Mouse (Mus musculus): Measurements from ENCODE around the gene Plin4. TPM values are rescaled to one million over a fixed set of nuclear protein-coding genes. Genes with fewer than 3 reads are reported as not detected.

Gene Plin4
- 2.3 and 3.0 TPM in 2 replicates for polyA plus RNA-seq (2012; rRNA removed)

GRCm38 (mm10) chr17:56109219-56110051 lies at the start of gene Plin4:
Plin4 (minus strand) TSS chr17:56109803.
- DNase-seq (ENCODE audit: low read depth in 1 of 2, low spot score in 2 of 2): no peak
- Histone ChIP-seq H3K4me3 (ENCODE audit: extremely low read depth, insufficient read depth, insufficient read length) (no peak within 1 kb of the TSS), H3K27me3 (ENCODE audit: control insufficient read depth, insufficient read depth, low read length) (no peaks in the 10 kb centered on the region), H3K27ac (ENCODE audit: insufficient read depth, low read length) (no peak within 1 kb of the TSS), H3K4me1 (ENCODE audit: control insufficient read depth, insufficient read depth, insufficient read length) (no peaks in the 10 kb centered on the region), H3K36me3 (ENCODE audit: control insufficient read depth, insufficient read depth, low read length) (no peaks in the 10 kb centered on the region)
- WGBS: 86% methylated on average over 10 of the region's 10 CpGs
- no peak for TF ChIP-seq POLR2A (IDR thresholded peaks at IDR 0.05; ENCODE audit: low read depth, low read length)
- TF ChIP-seq CTCF (IDR thresholded peaks at IDR 0.05; ENCODE audit: extremely low read depth, insufficient read depth, insufficient read length, insufficient replicate concordance): no peak

DNA sequence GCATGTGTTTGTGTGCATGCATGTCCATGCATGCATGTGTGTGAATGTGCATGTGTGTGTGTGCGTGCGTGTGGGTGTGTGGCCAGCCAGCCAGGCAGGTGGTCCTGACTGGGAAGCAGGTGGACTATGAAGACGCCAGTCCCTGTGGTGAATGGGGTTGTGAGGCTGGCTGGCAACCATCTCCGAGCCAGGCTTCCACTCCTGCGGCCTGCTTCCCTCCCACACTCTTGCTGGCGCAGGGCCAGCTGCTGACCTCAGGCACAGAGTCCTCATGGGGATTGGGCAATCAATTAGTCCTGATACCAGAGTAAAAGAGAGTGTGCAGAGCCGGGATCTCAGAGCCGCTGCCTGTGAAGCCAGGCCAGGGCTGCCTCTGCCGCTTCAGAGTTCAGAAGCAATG lies 44.0 kb upstream of the Plin4 start:
- Histone ChIP-seq H3K27ac (ENCODE audit: insufficient read depth, low read length) (no peak overlapping the region), H3K4me1 (ENCODE audit: control insufficient read depth, insufficient read depth, insufficient read length) (no peaks in the 10 kb centered on the region; the same call in none of the 2 replicates), H3K27me3 (ENCODE audit: control insufficient read depth, insufficient read depth, low read length) (peaks cover 1% of the 10 kb centered on the region; the same call in 1 of the 2 replicates), H3K4me3 (ENCODE audit: extremely low read depth, insufficient read depth, insufficient read length) (no peak overlapping the region), H3K36me3 (ENCODE audit: control insufficient read depth, insufficient read depth, low read length) (no peaks in the 10 kb centered on the region)
- DNase-seq (ENCODE audit: low read depth in 1 of 2, low spot score in 2 of 2): no peak
- 57% methylated on average over 9 of the region's 9 CpGs for WGBS
- TF ChIP-seq POLR2A (IDR thresholded peaks at IDR 0.05; ENCODE audit: low read depth, low read length): no peak
- no peak for TF ChIP-seq CTCF (IDR thresholded peaks at IDR 0.05; ENCODE audit: extremely low read depth, insufficient read depth, insufficient read length, insufficient replicate concordance)

DNA sequence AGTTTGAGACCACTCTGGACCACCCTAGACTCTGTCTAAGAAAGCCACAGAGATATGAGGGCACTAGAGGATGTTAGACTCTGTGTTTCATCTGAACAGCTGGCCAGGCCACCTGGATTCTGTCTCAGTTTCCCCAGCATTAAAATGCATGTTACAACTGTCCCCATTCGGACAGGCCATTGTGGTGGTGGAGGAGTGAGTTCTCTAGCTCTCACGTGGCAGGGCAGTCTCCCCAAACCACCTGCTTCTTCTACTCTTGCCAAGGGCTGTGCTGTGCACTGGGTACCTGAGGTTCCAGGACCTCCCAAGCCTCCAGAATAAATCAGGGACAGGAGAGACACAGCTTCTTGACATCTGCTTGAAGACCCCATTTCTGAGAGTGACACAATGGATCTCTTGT lies 40.3 kb upstream of the Plin4 start:
- Histone ChIP-seq H3K4me3 (ENCODE audit: extremely low read depth, insufficient read depth, insufficient read length) (no peak overlapping the region), H3K36me3 (ENCODE audit: control insufficient read depth, insufficient read depth, low read length) (no peaks in the 10 kb centered on the region), H3K4me1 (ENCODE audit: control insufficient read depth, insufficient read depth, insufficient read length) (peaks cover 6% of the 10 kb centered on the region), H3K27ac (ENCODE audit: insufficient read depth, low read length) (no peak overlapping the region), H3K27me3 (ENCODE audit: control insufficient read depth, insufficient read depth, low read length) (no peaks in the 10 kb centered on the region)
- no peak for DNase-seq (ENCODE audit: low read depth in 1 of 2, low spot score in 2 of 2)
- TF ChIP-seq POLR2A (IDR thresholded peaks at IDR 0.05; ENCODE audit: low read depth, low read length) (no peak), CTCF (IDR thresholded peaks at IDR 0.05; ENCODE audit: extremely low read depth, insufficient read depth, insufficient read length, insufficient replicate concordance) (no peak)
- 31% methylated on average over 2 of the region's 2 CpGs for WGBS

DNA sequence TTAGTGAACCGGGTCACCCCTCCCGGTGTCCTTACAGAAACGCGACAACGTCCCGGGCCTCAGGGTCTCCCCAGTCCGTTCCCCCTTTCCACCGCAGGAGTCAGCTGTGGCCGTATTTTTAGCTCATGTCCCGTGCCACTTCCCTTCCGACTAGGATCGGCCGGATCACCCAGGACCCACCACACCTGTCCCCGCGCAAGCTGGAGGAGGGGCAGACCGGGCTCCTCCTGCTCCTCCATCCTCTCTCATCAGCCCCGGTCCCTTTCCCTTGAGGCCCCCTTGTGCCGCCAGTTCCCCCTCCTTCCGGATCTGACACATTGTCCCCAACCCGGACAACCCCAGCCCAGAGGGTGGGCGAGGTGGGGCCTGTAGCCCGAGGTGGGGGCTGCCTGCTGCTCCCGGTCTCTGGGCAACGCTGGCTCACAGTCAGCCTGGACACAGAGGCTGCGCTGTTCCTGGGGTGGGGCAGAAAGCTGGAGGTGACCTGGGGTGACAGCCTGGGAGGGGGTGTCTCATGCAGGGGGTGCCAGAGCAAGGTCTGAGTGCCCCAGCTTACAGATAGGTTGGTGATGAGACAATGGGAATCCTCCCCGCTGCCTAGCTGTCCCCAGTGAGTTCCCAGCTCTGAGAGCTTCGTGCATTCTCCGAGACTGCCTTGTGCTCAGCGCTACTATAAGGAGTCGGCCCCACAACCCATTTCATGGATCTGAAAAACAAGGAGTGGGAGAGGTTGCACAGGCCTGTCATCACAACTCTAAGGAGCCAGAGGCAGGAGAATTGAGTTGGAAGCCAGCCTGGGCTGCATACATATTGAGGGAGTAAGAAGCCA lies 39.4 kb upstream of the Plin4 start:
- DNase-seq (ENCODE audit: low read depth in 1 of 2, low spot score in 2 of 2): no peak
- Histone ChIP-seq H3K4me1 (ENCODE audit: control insufficient read depth, insufficient read depth, insufficient read length) (peaks cover 6% of the 10 kb centered on the region), H3K36me3 (ENCODE audit: control insufficient read depth, insufficient read depth, low read length) (no peaks in the 10 kb centered on the region), H3K27me3 (ENCODE audit: control insufficient read depth, insufficient read depth, low read length) (no peaks in the 10 kb centered on the region), H3K4me3 (ENCODE audit: extremely low read depth, insufficient read depth, insufficient read length) (peak overlapping the region; percentile 46), H3K27ac (ENCODE audit: insufficient read depth, low read length) (no peak overlapping the region)
- WGBS: 8% methylated on average over 30 of the region's 30 CpGs
- TF ChIP-seq POLR2A (IDR thresholded peaks at IDR 0.05; ENCODE audit: low read depth, low read length): no peak
- TF ChIP-seq CTCF (IDR thresholded peaks at IDR 0.05; ENCODE audit: extremely low read depth, insufficient read depth, insufficient read length, insufficient replicate concordance): no peak

- 22% methylated on average over 9 of the region's 9 CpGs for WGBS
Observed at GRCm38 (mm10) chr17:56148280-56148679, 38.7 kb upstream of the Plin4 start.

GRCm38 (mm10) chr17:56147420-56147819 lies 37.8 kb upstream of the Plin4 start:
- no peaks in the 10 kb centered on the region for H3K27me3 ChIP-seq (ENCODE audit: control insufficient read depth, insufficient read depth, low read length)
- no peaks in the 10 kb centered on the region for H3K36me3 ChIP-seq (ENCODE audit: control insufficient read depth, insufficient read depth, low read length)
- H3K27ac ChIP-seq (ENCODE audit: insufficient read depth, low read length): no peak overlapping the region
- no peak for DNase-seq (ENCODE audit: low read depth in 1 of 2, low spot score in 2 of 2)
- TF ChIP-seq POLR2A (IDR thresholded peaks at IDR 0.05; ENCODE audit: low read depth, low read length): no peak
- no peak for TF ChIP-seq CTCF (IDR thresholded peaks at IDR 0.05; ENCODE audit: extremely low read depth, insufficient read depth, insufficient read length, insufficient replicate concordance)
- WGBS: 51% methylated on average over 12 of the region's 12 CpGs
- H3K4me3 ChIP-seq (ENCODE audit: extremely low read depth, insufficient read depth, insufficient read length): no peak overlapping the region
- peaks cover 6% of the 10 kb centered on the region for H3K4me1 ChIP-seq (ENCODE audit: control insufficient read depth, insufficient read depth, insufficient read length)

More at GRCm38 (mm10) chr17:56148280-56148679, 38.7 kb upstream of the Plin4 start:
- Histone ChIP-seq H3K27me3 (ENCODE audit: control insufficient read depth, insufficient read depth, low read length) (no peaks in the 10 kb centered on the region), H3K4me1 (ENCODE audit: control insufficient read depth, insufficient read depth, insufficient read length) (peaks cover 6% of the 10 kb centered on the region), H3K36me3 (ENCODE audit: control insufficient read depth, insufficient read depth, low read length) (no peaks in the 10 kb centered on the region), H3K27ac (ENCODE audit: insufficient read depth, low read length) (no peak overlapping the region), H3K4me3 (ENCODE audit: extremely low read depth, insufficient read depth, insufficient read length) (peak overlapping the region; percentile 46; the same call in 1 of the 2 replicates)
- DNase-seq (ENCODE audit: low read depth in 1 of 2, low spot score in 2 of 2): peak; percentile 31 to 44
- no peak for TF ChIP-seq CTCF (IDR thresholded peaks at IDR 0.05; ENCODE audit: extremely low read depth, insufficient read depth, insufficient read length, insufficient replicate concordance)
- no peak for TF ChIP-seq POLR2A (IDR thresholded peaks at IDR 0.05; ENCODE audit: low read depth, low read length)
